Mouse (Mus musculus) hindbrain, embryonic 10.5 days (tissue): Measurements from ENCODE around the gene Lrig2. TPM values are rescaled to one million over a fixed set of nuclear protein-coding genes. Genes with fewer than 3 reads are reported as not detected.

ENCODE experiments used
- DNase-seq: peaks from one replicate; pipeline ENCODE4 v3.0.0-alpha.2; 2017; ENCODE audit warnings: low spot score
- H3K27ac ChIP-seq: fragments of 300-500 bp; sonication (generic); 2 replicates; pipeline ENCODE4 v1.5.1; 2016; ENCODE audit warnings: mild to moderate bottlenecking, moderate library complexity
- H3K27me3 ChIP-seq: fragments of 300-500 bp; sonication (generic); 2 replicates; pipeline ENCODE4 v1.6.1; 2016; ENCODE audit warnings: mild to moderate bottlenecking; ENCODE audit not compliant: poor library complexity, insufficient read depth, severe bottlenecking
- H3K36me3 ChIP-seq: fragments of 300-500 bp; sonication (generic); 2 replicates; pipeline ENCODE4 v1.6.1; 2016; ENCODE audit warnings: mild to moderate bottlenecking, moderate library complexity
- H3K4me1 ChIP-seq: fragments of 300-500 bp; sonication (generic); replicated peaks from 2 replicates; pipeline ENCODE4 v1.6.1; 2016; ENCODE audit warnings: mild to moderate bottlenecking
- H3K4me3 ChIP-seq: fragments of 300-500 bp; sonication (generic); 2 replicates; pipeline ENCODE4 v1.5.1; 2016; ENCODE audit warnings: mild to moderate bottlenecking, moderate library complexity
- H3K9me3 ChIP-seq: fragments of 300-500 bp; sonication (generic); 2 replicates; pipeline ENCODE4 v1.6.1; 2016; ENCODE audit warnings: mild to moderate bottlenecking, moderate library complexity
- WGBS: fragments of 180-500 bp; shearing (Covaris S2); methylation state at CpG from one replicate; pipeline ENCODE4 v1.1.7; 2016; 5-methylcytosine and 5-hydroxymethylcytosine counted together
- polyA plus RNA-seq: library from polyadenylated mRNA; unstranded; fragments of >200 nt; fragmentation: Nextera tagmentation; extraction: Ambion mirVana; gene quantifications from 2 replicates; pipeline ENCODE4 v1.2.1, GENCODE M21; 2016

Lrig2 gene
- polyA plus RNA-seq = 16.7 and 20.4 TPM in 2 replicates

DNA sequence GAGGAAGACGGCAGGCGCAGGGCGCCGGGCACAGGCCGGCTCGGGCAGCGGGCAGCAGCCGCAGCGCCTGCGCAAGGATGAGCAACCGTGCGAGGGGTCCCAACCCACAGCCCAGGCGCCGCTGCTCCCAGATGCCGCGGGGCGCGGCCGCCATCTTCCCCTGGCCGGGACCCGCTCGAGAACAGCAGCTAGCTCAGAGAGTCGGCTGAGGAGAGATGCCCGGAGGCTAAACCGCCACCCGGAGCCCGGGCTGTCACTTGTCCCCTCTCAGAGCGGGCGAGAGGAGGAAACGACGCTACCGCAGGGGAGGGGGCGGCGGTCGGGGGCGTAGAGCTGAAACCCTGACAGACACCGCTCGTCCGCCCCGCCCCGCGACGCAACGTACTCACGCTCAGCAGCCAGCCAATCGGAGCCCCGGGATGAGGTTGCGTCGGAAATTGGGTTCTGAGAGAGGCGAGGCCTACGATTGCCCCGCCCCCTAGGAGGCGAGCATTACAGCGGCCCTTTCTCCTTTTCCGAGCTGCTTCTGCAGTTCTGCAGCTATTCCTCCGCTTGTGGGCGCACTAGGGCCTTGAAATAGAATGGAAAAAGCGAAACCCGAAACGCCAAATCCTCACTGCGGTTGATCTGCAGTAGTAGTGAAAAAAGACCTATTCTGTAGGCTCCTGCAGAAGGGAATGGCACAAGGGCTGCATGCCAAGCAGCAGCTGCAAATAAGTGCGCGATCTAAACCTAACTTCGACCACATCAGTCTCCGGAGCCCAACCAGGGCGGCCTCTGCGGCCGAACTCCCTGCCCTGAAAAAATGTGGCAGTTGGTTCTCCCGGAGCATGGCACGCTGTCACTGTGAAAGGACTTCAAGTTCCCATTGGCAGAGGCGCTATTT lies at the start of gene Lrig2:
Gene Lrig2, minus strand, starts transcription at position 381 of the 886 bp plus-strand sequence.
- H3K27me3 ChIP-seq = no peaks in the 10 kb centered on the region
- H3K36me3 ChIP-seq = no peaks in the 10 kb centered on the region
- H3K4me1 ChIP-seq = peaks cover 28% of the 10 kb centered on the region
- WGBS = under 1% methylated on average over 71 of the region's 71 CpGs
- H3K4me3 ChIP-seq = peak within 1 kb of the TSS; percentile 94
- no peaks in the 10 kb centered on the region for H3K9me3 ChIP-seq
- peak within 1 kb of the TSS; percentile 96 for H3K27ac ChIP-seq
- peak; percentile 100 for DNase-seq

DNA sequence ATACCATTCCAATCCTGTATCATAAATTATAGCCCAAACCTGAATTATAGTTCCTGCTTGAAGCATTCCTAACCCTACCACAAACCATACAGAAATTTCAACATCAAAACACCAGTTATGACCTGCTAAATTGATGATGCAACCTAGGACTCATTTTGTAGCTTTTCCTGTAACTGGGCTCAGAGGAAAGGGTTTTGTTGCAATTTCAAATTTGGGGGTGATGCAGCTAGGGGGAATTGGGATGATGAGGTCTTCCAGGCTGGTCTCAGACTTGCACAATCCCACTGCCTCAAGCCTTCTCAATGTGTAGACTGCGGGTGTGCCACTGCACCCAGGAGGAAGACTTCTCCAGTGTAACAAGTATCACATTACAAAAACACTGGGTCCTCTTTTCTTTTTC lies 44.9 kb upstream of the Lrig2 start:
- DNase-seq = no peak
- no peak overlapping the region for H3K4me3 ChIP-seq
- no peaks in the 10 kb centered on the region for H3K27me3 ChIP-seq
- H3K27ac ChIP-seq = no peak overlapping the region
- no peaks in the 10 kb centered on the region for H3K36me3 ChIP-seq
- H3K9me3 ChIP-seq = no peaks in the 10 kb centered on the region
- no peaks in the 10 kb centered on the region for H3K4me1 ChIP-seq
- 87% methylated on average over 1 of the region's 1 CpGs for WGBS

DNA sequence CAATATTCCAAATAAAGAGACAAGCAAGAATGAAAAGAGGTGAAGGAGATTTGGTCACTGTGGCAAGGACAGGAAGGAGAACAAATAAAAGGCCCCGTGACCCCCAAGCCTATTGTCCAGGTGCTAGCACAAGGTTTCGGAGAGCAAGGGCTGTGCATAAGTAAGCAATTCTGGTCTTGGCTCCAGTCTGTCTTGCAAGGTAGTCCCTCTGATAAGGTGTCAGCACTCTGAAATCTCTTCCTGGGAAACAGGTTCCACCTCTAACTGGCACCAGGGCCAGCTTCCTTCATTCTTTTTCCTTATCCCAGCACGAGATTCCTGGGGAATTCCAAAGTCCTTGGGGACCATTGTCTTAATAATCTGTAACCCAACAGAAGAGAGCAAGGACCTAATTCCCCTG lies 38.9 kb upstream of the Lrig2 start:
- Histone ChIP-seq H3K27ac (no peak overlapping the region), H3K9me3 (no peaks in the 10 kb centered on the region), H3K36me3 (no peaks in the 10 kb centered on the region), H3K4me3 (no peak overlapping the region), H3K4me1 (no peaks in the 10 kb centered on the region), H3K27me3 (no peaks in the 10 kb centered on the region)
- WGBS = 62% methylated on average over 3 of the region's 3 CpGs
- DNase-seq = no peak

DNA sequence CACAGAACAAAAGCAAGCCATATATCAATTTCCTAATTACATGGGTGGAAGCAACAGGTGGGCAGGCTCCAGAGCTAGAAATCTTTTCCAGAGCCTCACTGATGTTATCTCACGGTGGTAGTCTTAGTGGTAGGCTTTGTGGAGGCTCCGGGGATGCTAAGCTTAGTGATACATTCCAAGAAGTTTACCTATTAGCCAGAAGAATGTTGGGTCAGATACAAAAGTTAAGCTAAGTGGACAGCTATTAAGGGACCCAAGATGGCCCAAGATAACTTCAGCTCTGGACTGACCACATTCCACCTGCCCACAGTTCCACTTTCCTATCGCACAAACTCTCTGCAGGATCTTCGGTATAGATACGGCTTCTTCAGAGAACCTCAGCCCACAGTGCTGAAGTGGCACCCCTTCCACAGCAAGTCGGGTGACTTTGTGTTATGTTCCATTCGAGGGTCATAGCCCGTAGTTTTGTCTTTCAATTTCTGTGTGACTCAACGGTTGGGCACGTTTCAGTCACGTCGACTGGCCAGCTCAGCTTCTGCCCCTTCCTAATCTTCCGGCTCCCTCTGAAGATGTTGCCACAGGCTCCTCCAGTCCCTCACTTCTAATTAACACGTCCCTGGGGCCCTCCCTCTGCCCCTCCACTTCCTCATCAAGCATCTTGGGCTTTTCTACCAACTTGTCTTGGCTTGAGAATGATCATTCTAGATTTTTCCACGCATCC lies 36.8 kb upstream of the Lrig2 start:
- DNase-seq = no peak

GRCm38 (mm10) chr3:104543825-104544224 lies 32.1 kb upstream of the Lrig2 start:
- H3K9me3 ChIP-seq = no peaks in the 10 kb centered on the region
- no peaks in the 10 kb centered on the region for H3K27me3 ChIP-seq
- H3K36me3 ChIP-seq = no peaks in the 10 kb centered on the region
- no peak for DNase-seq
- H3K4me1 ChIP-seq = peaks cover 20% of the 10 kb centered on the region
- H3K27ac ChIP-seq = no peak overlapping the region
- no peak overlapping the region for H3K4me3 ChIP-seq
- 96% methylated on average over 3 of the region's 3 CpGs for WGBS

More for the DNA sequence above, 36.8 kb upstream of the Lrig2 start:
- Histone ChIP-seq H3K27me3 (no peaks in the 10 kb centered on the region), H3K4me3 (no peak overlapping the region), H3K27ac (no peak overlapping the region), H3K36me3 (no peaks in the 10 kb centered on the region), H3K9me3 (no peaks in the 10 kb centered on the region), H3K4me1 (no peaks in the 10 kb centered on the region)
- WGBS = 76% methylated on average over 15 of the region's 15 CpGs

- DNase-seq = no peak
- Histone ChIP-seq H3K36me3 (no peaks in the 10 kb centered on the region), H3K4me3 (peak overlapping the region; percentile 48), H3K4me1 (peaks cover 20% of the 10 kb centered on the region), H3K27ac (peak overlapping the region; percentile 90), H3K27me3 (no peaks in the 10 kb centered on the region), H3K9me3 (no peaks in the 10 kb centered on the region)
- 2% methylated on average over 2 of the region's 2 CpGs for WGBS
Observed at GRCm38 (mm10) chr3:104542065-104542429, 30.3 kb upstream of the Lrig2 start.

DNA sequence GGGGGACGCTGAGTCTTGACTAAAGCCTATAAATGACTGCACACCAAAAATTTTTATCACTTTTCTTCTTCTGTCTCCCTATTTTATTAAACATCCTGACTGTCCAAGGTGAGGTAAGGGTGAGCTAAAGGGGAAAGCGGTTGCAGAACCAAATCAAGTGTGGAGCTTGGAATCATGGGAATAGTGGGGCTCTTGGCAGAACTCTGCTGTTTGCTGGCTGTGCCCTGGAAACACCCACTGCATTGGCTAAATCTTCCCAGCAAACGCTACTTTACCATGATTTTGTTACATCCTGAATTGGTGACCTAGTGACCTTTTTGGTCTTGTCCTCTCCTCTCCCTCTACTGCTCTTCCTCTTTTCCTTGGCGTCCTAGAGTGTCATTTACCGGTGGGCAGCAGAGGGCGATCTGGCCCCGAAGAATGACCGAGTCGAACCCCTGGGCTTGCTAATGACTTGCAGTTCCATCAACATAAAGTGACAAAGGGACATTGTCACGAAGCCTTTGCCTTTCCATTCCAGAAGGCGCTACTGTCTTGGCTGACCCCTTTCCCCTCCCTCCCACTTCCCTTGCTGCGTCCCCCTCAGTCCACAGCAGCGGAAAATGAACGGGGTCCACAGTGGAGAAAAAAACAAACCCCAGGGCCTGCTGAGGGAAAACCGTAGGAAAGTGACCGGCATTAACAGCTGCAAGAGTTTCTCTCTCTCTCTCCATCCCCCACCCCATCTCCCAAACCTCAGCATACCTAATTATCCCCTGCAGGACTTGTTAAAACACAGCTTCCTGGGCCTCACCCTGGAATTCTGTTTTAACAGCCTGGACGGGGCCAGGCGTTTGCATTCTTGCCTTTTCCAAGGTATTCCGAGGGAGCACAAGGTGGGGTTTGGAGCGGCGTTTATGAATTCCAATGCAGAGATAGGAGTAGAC lies 29.7 kb upstream of the Lrig2 start:
- no peaks in the 10 kb centered on the region for H3K27me3 ChIP-seq
- H3K4me3 ChIP-seq = peak overlapping the region; percentile 48
- no peaks in the 10 kb centered on the region for H3K36me3 ChIP-seq
- DNase-seq = peak; percentile 84
- H3K4me1 ChIP-seq = peaks cover 20% of the 10 kb centered on the region
- H3K27ac ChIP-seq = peak overlapping the region; percentile 90
- no peaks in the 10 kb centered on the region for H3K9me3 ChIP-seq
- WGBS = 7% methylated on average over 21 of the region's 21 CpGs

DNA sequence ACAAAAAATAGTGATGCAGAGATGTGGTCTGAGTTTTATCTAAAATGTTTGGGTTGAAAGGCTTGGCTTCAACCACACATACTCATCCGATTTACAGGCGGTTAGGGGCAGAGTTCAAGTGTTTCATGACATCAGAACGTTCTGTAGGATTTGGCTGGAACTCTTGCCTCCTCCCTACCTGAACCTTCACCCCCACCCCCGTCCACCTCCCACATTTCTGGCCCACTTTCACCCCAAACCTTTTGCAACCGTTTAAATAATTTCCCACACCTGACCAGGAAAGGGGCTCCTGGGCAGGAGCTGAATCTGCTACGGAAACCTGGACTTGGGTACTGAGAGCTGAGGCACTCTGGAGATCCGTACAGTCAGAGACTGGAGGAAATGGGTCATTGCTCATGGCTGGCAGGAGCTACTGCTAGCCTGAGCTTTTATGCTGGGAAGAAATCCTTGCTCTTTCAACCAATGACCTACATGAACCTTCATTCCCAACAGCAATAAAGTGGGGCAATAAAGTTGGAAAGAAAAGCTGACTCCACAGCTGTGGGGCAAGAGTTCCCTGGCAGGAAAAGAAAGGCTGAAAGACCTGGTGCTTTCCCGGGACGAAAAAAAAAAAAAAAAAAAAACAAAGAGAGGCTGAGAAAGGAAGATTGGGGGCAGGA lies 28.9 kb upstream of the Lrig2 start:
- H3K4me1 ChIP-seq = peaks cover 20% of the 10 kb centered on the region
- DNase-seq = no peak
- WGBS = 70% methylated on average over 9 of the region's 9 CpGs

DNA sequence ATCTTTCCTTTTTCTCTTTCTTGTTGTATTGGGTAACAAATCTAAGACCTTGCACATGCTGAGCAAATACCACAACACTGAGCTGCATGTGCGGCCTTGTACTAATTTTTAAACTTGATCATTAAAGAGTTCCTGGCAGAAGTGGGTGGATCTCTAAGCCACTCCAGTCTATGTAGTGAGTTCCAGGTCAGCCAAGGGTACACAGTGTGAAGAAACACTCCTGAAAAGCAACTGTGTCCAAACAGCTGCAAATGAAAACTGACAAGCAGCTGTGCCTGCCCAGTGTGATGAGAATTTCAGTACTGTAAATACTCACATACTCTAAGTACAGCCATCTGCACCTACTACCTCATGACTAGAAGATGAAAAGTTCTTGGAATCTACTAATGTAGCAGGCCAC lies 21.5 kb upstream of the Lrig2 start:
- no peak for DNase-seq
- H3K36me3 ChIP-seq = no peaks in the 10 kb centered on the region

More for the DNA sequence above, 28.9 kb upstream of the Lrig2 start:
- H3K4me3 ChIP-seq = no peak overlapping the region
- H3K36me3 ChIP-seq = no peaks in the 10 kb centered on the region
- H3K27ac ChIP-seq = no peak overlapping the region; the same call in 1 of the 2 replicates
- H3K9me3 ChIP-seq = no peaks in the 10 kb centered on the region
- H3K27me3 ChIP-seq = no peaks in the 10 kb centered on the region

DNA sequence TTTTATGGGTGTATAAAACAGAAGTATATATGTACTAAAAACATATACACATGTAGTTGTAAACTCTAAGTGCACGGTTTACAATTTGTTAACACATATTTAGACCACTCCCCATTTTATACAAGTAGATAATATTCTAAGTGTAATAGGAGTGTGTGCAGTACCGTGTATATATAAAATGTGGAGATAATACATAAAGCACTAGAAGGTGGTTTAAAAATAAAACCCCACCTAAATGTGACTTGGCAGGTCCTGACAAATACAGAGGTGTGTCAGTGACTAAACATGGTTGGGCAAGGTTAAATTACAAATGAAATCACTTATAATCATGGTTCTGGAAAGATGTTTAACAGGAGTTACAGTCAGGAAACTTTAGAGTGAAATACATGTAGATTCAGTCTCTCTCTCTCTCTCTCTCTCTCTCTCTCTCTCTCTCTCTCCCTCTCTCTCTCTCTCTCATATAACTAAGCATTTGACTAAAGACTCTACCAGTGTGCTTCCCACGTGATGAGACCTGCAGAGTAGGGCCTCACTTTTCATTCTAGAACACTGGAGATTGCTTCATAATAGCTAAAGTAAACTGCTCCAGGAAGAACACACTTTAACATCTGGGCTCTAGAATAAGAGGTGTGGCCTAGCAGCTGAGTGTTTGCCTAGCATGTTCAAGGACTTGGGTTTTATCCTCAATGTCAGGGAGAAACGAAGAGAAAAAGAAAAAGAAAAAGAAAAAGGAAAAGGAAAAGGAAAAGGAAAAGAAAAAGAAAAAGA lies 14.6 kb upstream of the Lrig2 start:
- Histone ChIP-seq H3K4me3 (no peak overlapping the region), H3K27me3 (no peaks in the 10 kb centered on the region), H3K4me1 (0 out of 2 replicates have a peak, but pooled peaks cover 6% of the 10 kb centered on the region), H3K36me3 (no peaks in the 10 kb centered on the region), H3K27ac (no peak overlapping the region), H3K9me3 (no peaks in the 10 kb centered on the region)
- DNase-seq = no peak
- WGBS = 81% methylated on average over 4 of the region's 4 CpGs

More for the DNA sequence above, 21.5 kb upstream of the Lrig2 start:
- Histone ChIP-seq H3K4me1 (no peaks in the 10 kb centered on the region), H3K4me3 (no peak overlapping the region), H3K9me3 (no peaks in the 10 kb centered on the region), H3K27ac (no peak overlapping the region), H3K27me3 (no peaks in the 10 kb centered on the region)
- 98% methylated on average over 1 of the region's 1 CpGs for WGBS

DNA sequence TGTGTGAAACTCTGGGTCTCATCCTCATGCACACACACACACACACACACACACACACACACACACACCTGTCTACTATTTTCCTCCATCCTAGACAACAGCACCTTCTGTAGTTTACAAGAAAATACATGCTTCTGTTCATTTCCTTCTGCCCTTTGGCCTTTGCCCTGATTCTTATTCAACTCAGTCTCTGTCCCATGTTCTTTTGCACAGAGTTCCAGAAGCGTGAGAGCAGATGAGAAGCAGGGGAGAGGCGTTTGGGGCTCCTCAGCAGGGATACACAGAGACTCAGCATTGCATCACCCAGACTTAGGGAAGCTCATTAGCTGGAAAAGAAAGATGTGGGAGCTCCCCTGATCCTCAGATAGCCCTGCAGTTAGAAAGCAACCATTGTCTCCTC lies 13.8 kb upstream of the Lrig2 start:
- Histone ChIP-seq H3K36me3 (no peaks in the 10 kb centered on the region), H3K4me1 (0 out of 2 replicates have a peak, but pooled peaks cover 6% of the 10 kb centered on the region), H3K4me3 (no peak overlapping the region), H3K27me3 (no peaks in the 10 kb centered on the region), H3K9me3 (no peaks in the 10 kb centered on the region), H3K27ac (no peak overlapping the region)
- WGBS = 34% methylated on average over 2 of the region's 2 CpGs
- DNase-seq = no peak
